Mouse (Mus musculus) thymus, postnatal 0 days (tissue): ENCODE measurements around the gene Rpf2. TPM values are rescaled to one million over a fixed set of nuclear protein-coding genes. Genes with fewer than 3 reads are reported as not detected.

Experiments
- DNase-seq: peaks from one replicate; pipeline ENCODE4 v3.0.0-alpha.2; 2015; ENCODE audit warnings: low spot score
- polyA plus RNA-seq: library from polyadenylated mRNA; unstranded; fragments of >200 nt; fragmentation: Nextera tagmentation; extraction: Ambion mirVana; gene quantifications from 2 replicates; pipeline ENCODE4 v1.2.1, GENCODE M21; 2015

The Rpf2 gene
- polyA plus RNA-seq, 1 experiment from 2014 or later = 94.7 TPM

- DNase-seq = peak; percentile 46
These were observed 2.8 kb upstream of the Rpf2 start for GRCm38 (mm10) chr10:40249625-40250024.

GRCm38 (mm10) chr10:40247166-40247716, 405 bp upstream of the Rpf2 start:
- DNase-seq = no peak

- no peak for DNase-seq
These were observed 9.0 kb downstream of the Rpf2 start for GRCm38 (mm10) chr10:40237826-40238225.

GRCm38 (mm10) chr10:40233241-40233640, 13.6 kb downstream of the Rpf2 start:
- no peak for DNase-seq

- peak; percentile 85 for DNase-seq
These were observed 14.4 kb downstream of the Rpf2 start for GRCm38 (mm10) chr10:40232442-40232841.

- no peak for DNase-seq
These were observed 17.1 kb downstream of the Rpf2 start for GRCm38 (mm10) chr10:40229725-40230124.

- DNase-seq = no peak
These were observed 19.1 kb downstream of the Rpf2 start for GRCm38 (mm10) chr10:40227660-40228303.

GRCm38 (mm10) chr10:40218874-40219273, 28.0 kb downstream of the Rpf2 start:
- DNase-seq = peak; percentile 64

- peak; percentile 94 for DNase-seq
These were observed 34.2 kb downstream of the Rpf2 start for GRCm38 (mm10) chr10:40212443-40213169.

- no peak for DNase-seq
These were observed 51.8 kb downstream of the Rpf2 start for GRCm38 (mm10) chr10:40195001-40195400.

- DNase-seq = no peak
These were observed 54.6 kb downstream of the Rpf2 start for GRCm38 (mm10) chr10:40192010-40192935.

GRCm38 (mm10) chr10:40191338-40191979, 55.4 kb downstream of the Rpf2 start:
- peak; percentile 25 for DNase-seq

- peak; percentile 58 for DNase-seq
These were observed 56.0 kb downstream of the Rpf2 start for GRCm38 (mm10) chr10:40190871-40191270.

- DNase-seq = no peak
These were observed 57.1 kb downstream of the Rpf2 start for GRCm38 (mm10) chr10:40189689-40190088.

- DNase-seq = no peak
These were observed 58.0 kb downstream of the Rpf2 start for GRCm38 (mm10) chr10:40188831-40189230.

- DNase-seq = no peak
These were observed 60.9 kb downstream of the Rpf2 start for GRCm38 (mm10) chr10:40185956-40186355.

- DNase-seq = no peak
These were observed 66.8 kb downstream of the Rpf2 start for GRCm38 (mm10) chr10:40180011-40180410.

- peak; percentile 42 for DNase-seq
These were observed 67.7 kb downstream of the Rpf2 start for GRCm38 (mm10) chr10:40179142-40179541.

GRCm38 (mm10) chr10:40177323-40177962, 69.4 kb downstream of the Rpf2 start:
- DNase-seq = no peak
